Mouse (Mus musculus) neural tube, embryonic 13.5 days (tissue): ENCODE measurements around the gene Bdkrb2. TPM values are rescaled to one million over a fixed set of nuclear protein-coding genes. Genes with fewer than 3 reads are reported as not detected.
A peak's percentile ranks its signal among the peaks of the same experiment; 100 is the strongest.

Experiments
- ATAC-seq: fragments of 200-750 bp; cut with Nextera tagmentation; 2 replicates; pipeline ENCODE4 v1.8.0; 2017; ENCODE audit warnings: low read depth, mild to moderate bottlenecking, moderate TSS enrichment, moderate library complexity
- H3K27ac ChIP-seq: fragments of 300-500 bp; sonication (generic); replicated peaks from 2 replicates; pipeline ENCODE4 v1.5.1; 2015; ENCODE audit warnings: moderate library complexity, mild to moderate bottlenecking, inconsistent platforms
- H3K27me3 ChIP-seq: fragments of 300-500 bp; sonication (generic); 2 replicates; pipeline ENCODE4 v1.6.1; 2015; ENCODE audit warnings: mild to moderate bottlenecking, inconsistent platforms
- H3K36me3 ChIP-seq: fragments of 300-500 bp; sonication (generic); 2 replicates; pipeline ENCODE4 v1.6.1; 2015; ENCODE audit warnings: mild to moderate bottlenecking, inconsistent platforms
- H3K4me1 ChIP-seq: fragments of 300-500 bp; sonication (generic); replicated peaks from 2 replicates; pipeline ENCODE4 v1.6.1; 2015; ENCODE audit warnings: inconsistent platforms
- H3K4me2 ChIP-seq: fragments of 300-500 bp; sonication (generic); 2 replicates; pipeline ENCODE4 v1.6.1; 2015; ENCODE audit warnings: inconsistent platforms, mild to moderate bottlenecking, moderate library complexity
- H3K4me3 ChIP-seq: fragments of 300-500 bp; sonication (generic); 2 replicates; pipeline ENCODE4 v1.5.1; 2015; ENCODE audit warnings: mild to moderate bottlenecking, inconsistent platforms
- H3K9ac ChIP-seq: fragments of 300-500 bp; sonication (generic); 2 replicates; pipeline ENCODE4 v1.6.1; 2015; ENCODE audit warnings: moderate library complexity, mild to moderate bottlenecking, inconsistent platforms
- H3K9me3 ChIP-seq: fragments of 300-500 bp; sonication (generic); 2 replicates; pipeline ENCODE4 v1.6.1; 2016; ENCODE audit warnings: inconsistent platforms
- WGBS: fragments of 180-500 bp; shearing (Covaris S2); methylation state at CpG from one replicate; pipeline ENCODE4 v1.1.7; 2015; 5-methylcytosine and 5-hydroxymethylcytosine counted together
- polyA plus RNA-seq: library from polyadenylated mRNA; unstranded; fragments of >200 nt; fragmentation: Nextera tagmentation; extraction: Ambion mirVana; gene quantifications from 2 replicates; pipeline ENCODE4 v1.2.1, GENCODE M21; 2015

Gene Bdkrb2
- polyA plus RNA-seq, 1 experiment from 2014 or later = 5.2 TPM

DNA sequence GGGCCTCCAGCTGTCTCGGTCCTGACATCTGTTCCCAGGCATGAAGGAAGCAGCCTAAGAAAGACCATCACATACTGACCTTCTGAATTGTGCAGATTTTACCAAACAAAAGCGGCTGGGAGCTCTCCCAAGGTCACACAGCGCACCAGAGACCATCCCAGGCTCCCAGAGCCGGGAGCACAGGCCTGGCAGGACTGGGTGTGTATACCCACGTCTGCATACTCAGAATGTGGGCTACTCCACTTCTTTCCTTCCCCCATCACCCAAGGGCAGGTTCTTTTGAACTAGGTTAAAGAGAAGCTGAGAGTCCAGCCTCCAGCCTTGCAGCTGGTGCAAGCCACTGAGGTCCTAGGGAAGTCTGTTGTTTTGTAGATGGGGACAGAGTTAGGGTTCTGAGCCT, 36.1 kb downstream of the Bdkrb2 start:
- Histone ChIP-seq H3K4me1 (peaks cover 7% of the 10 kb centered on the region; the same call in 1 of the 2 replicates), H3K9me3 (no peaks in the 10 kb centered on the region), H3K27me3 (no peaks in the 10 kb centered on the region), H3K36me3 (no peaks in the 10 kb centered on the region), H3K4me2 (no peak overlapping the region), H3K9ac (no peak overlapping the region), H3K4me3 (no peak overlapping the region), H3K27ac (no peak overlapping the region)
- ATAC-seq = no peak
- 60% methylated on average over 5 of the region's 5 CpGs for WGBS

DNA sequence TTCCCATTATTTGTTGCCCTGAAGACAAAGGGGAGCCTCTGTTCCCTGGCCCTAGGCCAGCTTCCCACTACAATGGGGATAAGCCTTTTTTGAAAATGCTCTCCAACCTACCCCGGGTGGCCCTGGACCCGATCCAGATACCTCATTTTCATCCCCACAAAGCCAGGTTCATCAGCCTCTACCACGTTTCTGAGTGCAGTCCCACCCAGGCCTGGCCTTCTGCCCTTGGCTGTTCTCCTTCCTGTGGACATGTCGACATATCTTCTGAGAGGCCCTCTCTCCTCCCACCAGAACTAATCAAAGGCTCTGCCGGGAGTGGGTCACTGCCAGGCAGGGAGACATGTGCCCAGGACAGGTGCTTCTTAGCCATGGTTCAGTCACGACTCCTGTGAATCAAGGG, 38.6 kb downstream of the Bdkrb2 start:
- Histone ChIP-seq H3K27me3 (no peaks in the 10 kb centered on the region), H3K9ac (no peak overlapping the region), H3K4me1 (peaks cover 10% of the 10 kb centered on the region; the same call in 1 of the 2 replicates), H3K9me3 (no peaks in the 10 kb centered on the region), H3K36me3 (no peaks in the 10 kb centered on the region), H3K27ac (no peak overlapping the region), H3K4me2 (no peak overlapping the region), H3K4me3 (no peak overlapping the region)
- 0 out of 2 replicates have a peak, but pooled peaks have one; percentile 26 for ATAC-seq
- 49% methylated on average over 6 of the region's 6 CpGs for WGBS

DNA sequence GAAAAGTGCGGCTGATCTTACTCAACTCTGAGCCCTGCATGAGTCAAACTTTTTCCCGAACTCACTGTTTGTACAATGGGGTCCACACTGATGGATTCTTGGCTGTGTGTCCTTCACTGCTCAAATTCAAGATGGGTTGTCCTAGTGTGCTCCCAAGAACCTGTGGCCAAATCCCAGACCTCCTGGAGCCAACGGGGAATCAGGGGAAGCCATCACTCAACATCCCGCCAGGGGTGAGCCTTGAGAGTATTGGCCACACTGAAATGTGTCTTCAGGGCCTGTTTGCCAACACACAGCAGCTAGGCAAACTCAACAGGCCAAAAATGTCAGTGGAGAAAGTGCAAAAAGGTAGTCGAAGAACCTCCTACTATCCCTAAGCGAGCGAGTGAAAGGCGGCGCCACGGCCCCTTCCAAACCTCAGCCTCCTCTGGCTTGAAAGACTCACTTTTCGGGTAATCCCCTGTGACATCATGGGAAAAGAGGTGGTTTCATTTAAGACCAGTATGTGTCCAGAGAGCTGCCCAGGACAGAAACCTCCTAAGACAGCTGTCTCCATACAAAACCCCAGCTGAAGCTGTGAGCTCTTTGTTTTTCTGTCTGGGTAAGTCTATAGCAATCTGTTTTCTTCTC, 39.7 kb downstream of the Bdkrb2 start, which contains the start of gene Bdkrb1:
Bdkrb1 (plus strand) TSS at position 505 of the 630 bp plus-strand sequence.
- 91% methylated on average over 11 of the region's 11 CpGs for WGBS
- no peak within 1 kb of the TSS; the same call in 1 of the 2 replicates for H3K27ac ChIP-seq
- H3K9me3 ChIP-seq = no peaks in the 10 kb centered on the region
- H3K4me1 ChIP-seq = peaks cover 10% of the 10 kb centered on the region; the same call in 1 of the 2 replicates
- ATAC-seq = no peak
- H3K9ac ChIP-seq = no peak within 1 kb of the TSS
- H3K4me2 ChIP-seq = no peak within 1 kb of the TSS
- no peak within 1 kb of the TSS for H3K4me3 ChIP-seq
- H3K27me3 ChIP-seq = no peaks in the 10 kb centered on the region
- H3K36me3 ChIP-seq = no peaks in the 10 kb centered on the region

DNA sequence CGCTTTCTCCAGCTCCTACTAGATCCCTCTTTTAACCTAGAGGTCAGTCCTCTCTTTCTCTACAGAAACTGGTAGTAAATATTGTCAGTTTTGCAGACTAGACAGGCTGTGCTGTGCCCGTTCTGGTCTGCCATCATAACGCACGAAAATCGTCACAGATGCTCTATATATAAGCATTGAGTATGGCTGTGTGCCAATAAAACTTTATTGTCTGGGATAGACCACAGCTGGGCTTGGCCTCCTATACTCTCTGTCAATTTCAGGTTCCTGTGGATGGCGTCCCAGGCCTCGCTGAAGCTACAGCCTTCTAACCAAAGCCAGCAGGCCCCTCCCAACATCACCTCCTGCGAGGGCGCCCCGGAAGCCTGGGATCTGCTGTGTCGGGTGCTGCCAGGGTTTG, 40.9 kb downstream of the Bdkrb2 start:
- 87% methylated on average over 11 of the region's 11 CpGs for WGBS
- H3K27me3 ChIP-seq = no peaks in the 10 kb centered on the region

DNA sequence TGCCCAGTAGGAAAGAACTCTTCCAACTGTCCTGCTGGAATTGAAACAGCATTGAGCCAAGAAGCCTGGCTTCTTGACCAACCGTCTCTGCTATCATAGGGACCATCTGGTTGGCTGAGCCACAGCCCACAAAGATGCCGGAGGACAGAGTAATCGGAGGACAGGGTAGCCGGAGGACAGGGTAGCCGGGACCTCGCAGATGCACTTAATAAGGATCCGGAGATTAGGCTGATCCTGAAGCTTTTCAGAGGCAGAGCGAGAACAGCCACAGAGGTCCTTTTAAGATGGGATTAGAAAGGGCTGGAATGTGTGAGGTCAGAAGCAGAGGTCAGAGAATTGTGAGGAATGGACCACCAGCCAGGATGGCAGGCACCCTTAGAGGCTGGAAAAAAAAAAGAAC, 42.2 kb downstream of the Bdkrb2 start:
- H3K9me3 ChIP-seq = no peaks in the 10 kb centered on the region
- no peak for ATAC-seq
- 39% methylated on average over 8 of the region's 8 CpGs for WGBS
- no peak overlapping the region for H3K4me2 ChIP-seq
- H3K4me1 ChIP-seq = 0 out of 2 replicates have a peak, but pooled peaks cover 3% of the 10 kb centered on the region
- no peaks in the 10 kb centered on the region for H3K27me3 ChIP-seq
- H3K36me3 ChIP-seq = no peaks in the 10 kb centered on the region
- H3K4me3 ChIP-seq = no peak overlapping the region
- H3K27ac ChIP-seq = no peak overlapping the region
- no peak overlapping the region for H3K9ac ChIP-seq

More for the DNA sequence above, 40.9 kb downstream of the Bdkrb2 start:
- no peak for ATAC-seq
- Histone ChIP-seq H3K4me1 (peaks cover 8% of the 10 kb centered on the region; the same call in 1 of the 2 replicates), H3K9ac (no peak overlapping the region), H3K4me2 (no peak overlapping the region), H3K9me3 (no peaks in the 10 kb centered on the region), H3K27ac (no peak overlapping the region), H3K4me3 (no peak overlapping the region), H3K36me3 (no peaks in the 10 kb centered on the region)

DNA sequence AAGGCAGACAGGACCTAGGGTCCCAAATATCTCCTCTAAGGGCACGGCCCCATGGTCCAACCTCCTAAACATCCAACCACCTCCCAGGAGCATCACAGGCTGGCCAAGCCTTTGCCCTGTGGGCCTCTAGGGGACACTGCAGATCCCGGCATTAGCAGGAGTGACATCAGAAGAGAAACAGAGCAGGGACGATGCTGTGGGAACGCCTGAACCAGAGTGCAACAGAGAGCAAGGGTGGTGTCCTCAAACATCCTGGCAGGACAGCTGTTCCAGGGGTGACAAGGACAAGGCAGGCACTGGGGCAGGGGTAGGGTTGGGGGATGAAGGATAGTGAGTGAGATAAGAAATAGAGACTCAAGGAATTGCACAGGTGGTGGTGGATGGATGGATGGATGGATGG, 43.9 kb downstream of the Bdkrb2 start:
- Histone ChIP-seq H3K36me3 (no peaks in the 10 kb centered on the region), H3K4me3 (no peak overlapping the region), H3K9me3 (no peaks in the 10 kb centered on the region), H3K27ac (no peak overlapping the region), H3K9ac (no peak overlapping the region), H3K4me2 (no peak overlapping the region), H3K4me1 (0 out of 2 replicates have a peak, but pooled peaks cover 3% of the 10 kb centered on the region), H3K27me3 (no peaks in the 10 kb centered on the region)
- no peak for ATAC-seq
- WGBS = 82% methylated on average over 4 of the region's 4 CpGs

DNA sequence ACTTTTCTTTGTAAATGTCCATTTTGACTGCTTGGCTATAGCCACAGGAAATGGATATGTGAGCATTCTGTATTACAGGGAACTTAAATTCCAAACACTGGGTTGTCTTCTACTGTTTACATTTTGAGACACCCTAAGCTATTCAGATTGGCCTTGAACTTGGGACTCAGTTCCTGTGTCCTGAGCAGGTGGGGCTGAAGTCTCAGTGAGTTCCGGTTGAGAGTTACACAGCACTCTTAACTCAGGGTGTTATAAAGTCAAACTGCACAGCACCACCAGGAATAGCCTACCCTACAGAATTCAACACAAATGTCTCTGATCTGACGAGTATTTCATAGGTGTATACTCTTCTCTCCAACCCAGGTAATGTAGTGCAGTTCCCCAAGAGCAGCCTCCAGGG, 48.0 kb downstream of the Bdkrb2 start:
- ATAC-seq = no peak
- Histone ChIP-seq H3K27ac (no peak overlapping the region), H3K4me1 (no peaks in the 10 kb centered on the region), H3K9ac (no peak overlapping the region), H3K36me3 (peaks cover 14% of the 10 kb centered on the region), H3K4me3 (no peak overlapping the region), H3K9me3 (no peaks in the 10 kb centered on the region), H3K27me3 (no peaks in the 10 kb centered on the region), H3K4me2 (no peak overlapping the region)
- 93% methylated on average over 2 of the region's 2 CpGs for WGBS

DNA sequence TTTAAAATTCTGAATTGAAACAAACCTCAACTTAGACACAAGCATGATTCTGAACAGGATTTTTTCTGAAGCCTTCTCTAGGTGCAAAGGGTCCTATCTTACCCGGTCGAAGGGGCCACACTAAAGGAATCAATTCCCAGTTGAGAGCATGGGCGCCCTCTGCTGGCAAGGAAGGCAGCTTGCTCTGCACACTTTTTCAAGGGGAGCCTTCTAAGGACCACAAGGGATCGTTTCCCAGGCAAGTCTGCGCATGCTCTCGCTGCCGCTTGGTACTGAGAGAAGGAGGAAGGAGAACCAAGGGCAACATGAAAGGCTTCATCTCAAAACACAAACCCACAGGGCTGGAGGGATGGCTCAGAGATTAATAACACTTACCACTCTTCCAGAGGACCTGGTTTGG, 48.7 kb downstream of the Bdkrb2 start:
- Histone ChIP-seq H3K9me3 (no peaks in the 10 kb centered on the region), H3K27me3 (no peaks in the 10 kb centered on the region), H3K27ac (no peak overlapping the region), H3K9ac (no peak overlapping the region), H3K4me1 (no peaks in the 10 kb centered on the region), H3K4me2 (no peak overlapping the region), H3K4me3 (no peak overlapping the region), H3K36me3 (peaks cover 21% of the 10 kb centered on the region)
- WGBS = 17% methylated on average over 7 of the region's 7 CpGs
- ATAC-seq = 0 out of 2 replicates have a peak, but pooled peaks have one; percentile 46

DNA sequence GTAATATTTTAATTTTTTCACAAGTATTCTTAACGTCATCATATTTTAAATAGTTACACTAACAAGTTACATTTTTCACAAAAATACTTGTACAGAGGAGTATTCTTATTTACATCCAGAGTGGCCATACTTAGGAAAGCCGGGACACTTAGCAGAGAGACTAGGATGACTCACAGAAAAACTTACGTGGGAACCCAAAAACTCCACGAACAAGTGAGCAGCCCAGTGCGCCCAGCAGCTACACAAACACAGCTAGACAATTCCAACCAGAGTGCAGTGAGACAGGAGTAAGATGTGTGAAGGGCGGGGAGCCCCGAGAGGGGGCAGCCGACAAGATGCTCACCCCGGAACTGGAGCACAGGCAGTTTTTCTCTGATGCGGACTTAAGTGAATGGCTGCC, 50.5 kb downstream of the Bdkrb2 start:
- Histone ChIP-seq H3K27me3 (no peaks in the 10 kb centered on the region), H3K4me3 (no peak overlapping the region), H3K36me3 (peaks cover 39% of the 10 kb centered on the region), H3K9me3 (no peaks in the 10 kb centered on the region), H3K4me2 (no peak overlapping the region), H3K9ac (no peak overlapping the region), H3K27ac (no peak overlapping the region), H3K4me1 (no peaks in the 10 kb centered on the region)
- 93% methylated on average over 10 of the region's 10 CpGs for WGBS
- ATAC-seq = no peak

DNA sequence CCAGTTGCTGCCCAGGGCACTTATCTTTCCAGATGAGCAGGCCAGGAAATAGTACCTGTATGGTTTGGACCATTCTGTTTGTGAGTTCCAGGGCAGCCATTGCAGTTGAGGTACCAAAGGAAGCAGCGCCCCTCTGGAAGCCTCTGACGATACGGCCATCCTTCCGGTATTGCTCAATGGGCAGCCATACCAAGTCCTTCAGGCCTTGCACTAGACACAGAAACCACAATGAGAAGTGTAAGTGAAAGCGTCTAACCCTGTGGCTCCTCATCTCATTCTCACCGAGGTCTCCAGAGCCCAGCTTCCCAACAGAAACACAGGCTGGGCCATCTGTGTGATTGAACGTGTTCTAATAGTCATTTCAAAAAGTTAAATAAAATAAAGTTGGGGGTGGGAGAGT, 59.0 kb downstream of the Bdkrb2 start:
- ATAC-seq = no peak
- Histone ChIP-seq H3K4me1 (no peaks in the 10 kb centered on the region), H3K27me3 (no peaks in the 10 kb centered on the region), H3K9me3 (no peaks in the 10 kb centered on the region), H3K4me3 (no peak overlapping the region), H3K4me2 (no peak overlapping the region), H3K27ac (no peak overlapping the region), H3K9ac (no peak overlapping the region), H3K36me3 (peaks cover 83% of the 10 kb centered on the region)
- WGBS = 94% methylated on average over 7 of the region's 7 CpGs

DNA sequence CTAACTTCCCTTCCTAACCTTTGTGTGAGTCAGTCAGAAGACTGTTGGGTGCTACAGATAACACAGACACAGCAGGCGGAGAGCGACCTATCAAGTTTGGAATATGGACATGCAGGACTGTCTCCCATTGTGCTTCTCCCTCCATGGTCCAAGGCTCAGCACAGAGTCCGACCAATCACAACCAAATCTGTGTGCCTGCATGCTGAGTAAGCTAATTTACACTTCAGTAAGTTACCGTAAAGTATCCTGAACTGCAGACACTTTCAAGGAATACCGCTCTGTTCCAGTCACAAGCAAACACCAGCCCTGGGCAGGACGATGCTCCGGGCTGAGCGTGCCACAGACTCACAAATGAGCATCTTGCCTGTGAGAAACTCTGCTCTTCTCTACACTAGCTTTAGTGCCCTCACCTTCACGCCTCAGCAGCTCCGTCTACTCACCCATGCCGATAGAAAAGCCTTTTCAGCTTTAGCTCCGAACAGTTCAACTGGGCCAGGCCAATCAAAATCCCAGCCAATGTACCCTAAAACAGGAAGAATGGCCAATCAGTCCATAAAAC, 60.0 kb downstream of the Bdkrb2 start:
- Histone ChIP-seq H3K27ac (no peak overlapping the region), H3K9me3 (no peaks in the 10 kb centered on the region), H3K9ac (no peak overlapping the region), H3K4me3 (no peak overlapping the region), H3K4me2 (no peak overlapping the region), H3K27me3 (no peaks in the 10 kb centered on the region), H3K36me3 (peaks cover 81% of the 10 kb centered on the region), H3K4me1 (no peaks in the 10 kb centered on the region)
- ATAC-seq = no peak
- 62% methylated on average over 12 of the region's 12 CpGs for WGBS

DNA sequence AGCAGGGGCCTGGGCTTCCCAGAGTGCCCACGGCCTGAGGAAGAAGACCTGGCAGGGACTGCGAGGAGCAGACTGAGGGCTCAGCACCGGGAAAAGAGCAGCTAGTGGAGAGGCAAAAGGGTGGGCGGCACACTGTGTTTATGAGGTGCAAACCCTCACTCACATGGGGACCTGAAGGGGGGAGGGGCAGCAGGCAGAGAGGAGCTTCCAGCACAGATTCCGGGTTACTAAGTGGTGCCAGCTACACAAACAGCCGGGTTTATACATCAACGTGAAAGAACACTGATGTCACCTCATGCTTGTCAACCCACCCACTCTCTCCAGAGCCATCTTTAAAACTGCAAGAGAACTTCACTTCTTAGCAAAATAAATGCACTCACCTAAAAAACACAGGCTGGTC, 62.8 kb downstream of the Bdkrb2 start:
- Histone ChIP-seq H3K27ac (no peak overlapping the region), H3K27me3 (no peaks in the 10 kb centered on the region), H3K4me3 (no peak overlapping the region), H3K9ac (no peak overlapping the region), H3K36me3 (peaks cover 66% of the 10 kb centered on the region), H3K9me3 (no peaks in the 10 kb centered on the region), H3K4me1 (no peaks in the 10 kb centered on the region), H3K4me2 (no peak overlapping the region)
- 68% methylated on average over 7 of the region's 7 CpGs for WGBS
- no peak for ATAC-seq
